Mouse (Mus musculus): Measurements from ENCODE around the gene 1110004F10Rik. TPM values are rescaled to one million over a fixed set of nuclear protein-coding genes. Genes with fewer than 3 reads are reported as not detected.

1110004F10Rik gene
- polyA plus RNA-seq, 1 experiment from 2014 or later: 338 TPM

DNA sequence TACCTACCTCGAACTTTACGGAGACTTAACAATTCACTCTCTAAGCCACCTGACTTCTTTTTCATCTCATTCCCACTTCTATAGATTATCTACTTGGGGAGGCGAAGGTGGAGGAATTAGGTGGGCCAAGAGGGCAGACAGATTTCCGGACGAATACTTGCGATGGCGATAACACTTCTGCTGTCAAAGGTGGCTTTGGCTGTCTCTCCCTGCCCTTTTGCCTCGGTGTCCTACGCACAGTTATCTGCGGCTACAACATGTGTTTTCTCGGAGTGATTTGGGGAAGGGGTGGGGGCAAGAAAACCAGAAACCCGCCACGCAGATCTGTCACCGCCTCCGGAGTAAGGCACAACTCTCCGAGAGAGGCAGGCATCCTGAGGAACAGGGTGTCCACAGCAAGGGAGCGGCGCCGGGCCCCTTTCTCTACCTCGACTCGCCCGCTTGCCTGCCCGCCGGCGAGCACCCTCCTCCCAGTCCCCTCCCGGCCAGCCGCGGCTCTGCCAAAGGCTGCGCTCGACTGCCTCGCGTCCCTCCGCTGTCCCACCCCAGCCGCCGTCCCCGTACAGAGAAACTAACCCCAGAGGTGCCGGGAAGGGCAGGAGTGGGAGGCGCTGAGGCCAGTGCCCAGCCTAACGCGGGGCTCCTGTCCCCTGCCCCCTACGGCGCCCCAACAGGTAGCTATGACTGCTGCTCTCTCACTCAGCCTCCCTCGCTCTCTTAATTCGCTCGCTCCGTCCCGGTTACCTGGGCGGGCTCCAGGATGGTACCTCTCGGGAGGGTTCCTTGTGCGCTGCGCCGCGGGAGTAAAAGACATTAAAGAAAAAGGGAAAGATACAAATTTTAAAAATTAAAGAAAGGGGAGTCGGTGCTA lies 5.6 kb upstream of the 1110004F10Rik start:
- peak; percentile 58 for ATAC-seq (ENCODE audit: insufficient read depth, low FRiP score, low TSS enrichment)
- under 1% methylated on average over 43 of the region's 54 CpGs for WGBS

DNA sequence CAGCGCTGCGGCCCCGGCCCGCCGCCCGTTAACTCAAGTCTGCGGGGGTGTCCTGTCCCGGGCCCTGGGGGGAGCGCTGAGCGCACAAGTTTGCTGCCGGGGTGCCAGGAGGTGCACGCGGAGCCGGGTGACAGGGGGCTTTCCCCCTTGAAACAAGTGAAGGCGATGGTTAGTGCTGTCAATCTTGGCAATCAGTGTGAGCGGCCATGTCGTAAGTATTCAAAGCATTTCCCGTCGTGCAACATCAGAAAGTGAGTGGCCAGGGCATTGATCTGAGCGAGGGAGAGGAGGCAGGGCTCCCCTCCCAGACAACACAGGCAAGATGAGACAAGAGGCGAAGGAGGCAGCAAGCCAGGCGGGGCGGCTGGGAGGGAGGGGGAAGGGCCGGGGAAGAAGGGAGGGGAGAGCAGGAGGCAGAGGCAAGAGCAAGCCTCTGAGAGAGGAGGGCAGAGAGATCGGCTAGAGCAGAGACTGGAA lies 4.9 kb upstream of the 1110004F10Rik start:
- Histone ChIP-seq H3K27me3 (ENCODE audit: control insufficient read depth, insufficient read depth, low read length) (peaks cover 35% of the 10 kb centered on the region), H3K9me3 (ENCODE audit: control insufficient read depth, low read length) (no peaks in the 10 kb centered on the region), H3K4me1 (ENCODE audit: control insufficient read depth, insufficient read depth, low read length) (peaks cover 30% of the 10 kb centered on the region), H3K9ac (ENCODE audit: low read length) (peak overlapping the region; percentile 73), H3K27ac (ENCODE audit: low read depth, low read length) (peak overlapping the region; percentile 82), H3K4me2 (ENCODE audit: low read depth) (peak overlapping the region; percentile 81), H3K36me3 (ENCODE audit: control insufficient read depth, insufficient read depth, low read length) (no peaks in the 10 kb centered on the region), H3K4me3 (ENCODE audit: low read depth, low read length) (peak overlapping the region; percentile 72)
- under 1% methylated on average over 25 of the region's 25 CpGs for WGBS
- DNase-seq (ENCODE audit: low spot score) (peak; percentile 83), ATAC-seq (ENCODE audit: insufficient read depth, low FRiP score, low TSS enrichment) (peak; percentile 43)

More for the DNA sequence above, 5.6 kb upstream of the 1110004F10Rik start:
- peak overlapping the region; percentile 72 for H3K4me3 ChIP-seq (ENCODE audit: low read depth, low read length)
- peaks cover 32% of the 10 kb centered on the region for H3K27me3 ChIP-seq (ENCODE audit: control insufficient read depth, insufficient read depth, low read length)
- H3K9me3 ChIP-seq (ENCODE audit: control insufficient read depth, low read length): no peaks in the 10 kb centered on the region
- H3K36me3 ChIP-seq (ENCODE audit: control insufficient read depth, insufficient read depth, low read length): no peaks in the 10 kb centered on the region
- peak overlapping the region; percentile 73 for H3K9ac ChIP-seq (ENCODE audit: low read length)
- DNase-seq (ENCODE audit: low spot score): peak; percentile 72
- peak overlapping the region; percentile 81 for H3K4me2 ChIP-seq (ENCODE audit: low read depth)
- H3K27ac ChIP-seq (ENCODE audit: low read depth, low read length): peak overlapping the region; percentile 82
- H3K4me1 ChIP-seq (ENCODE audit: control insufficient read depth, insufficient read depth, low read length): peaks cover 30% of the 10 kb centered on the region

DNA sequence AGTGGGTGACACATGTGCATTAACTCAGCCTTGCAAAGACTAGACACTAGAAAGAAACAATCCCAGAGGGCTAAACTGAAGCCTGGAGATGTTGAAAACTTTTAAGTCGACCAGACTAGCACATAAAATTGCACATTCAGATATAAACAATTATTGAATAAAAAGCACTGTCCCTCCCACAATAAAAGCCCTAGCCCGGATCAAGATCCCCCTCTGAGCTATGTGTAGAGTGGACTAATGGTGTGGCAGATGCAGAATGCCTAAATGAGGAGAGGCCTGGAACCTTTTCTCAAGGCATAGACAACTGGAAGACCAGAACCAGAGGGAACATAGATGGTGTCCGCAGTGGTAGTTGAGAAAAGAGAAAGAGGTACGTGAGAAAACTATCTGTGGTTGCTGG lies 3.7 kb upstream of the 1110004F10Rik start:
- peak overlapping the region; percentile 12; the same call in 1 of the 2 replicates for H3K4me3 ChIP-seq (ENCODE audit: low read depth, low read length)
- no peaks in the 10 kb centered on the region for H3K36me3 ChIP-seq (ENCODE audit: control insufficient read depth, insufficient read depth, low read length)
- peak overlapping the region; percentile 81; the same call in 1 of the 2 replicates for H3K4me2 ChIP-seq (ENCODE audit: low read depth)
- H3K9me3 ChIP-seq (ENCODE audit: control insufficient read depth, low read length): no peaks in the 10 kb centered on the region
- no peak for DNase-seq (ENCODE audit: low spot score)
- 34% methylated on average over 4 of the region's 4 CpGs for WGBS
- H3K27ac ChIP-seq (ENCODE audit: low read depth, low read length): no peak overlapping the region
- no peak for ATAC-seq (ENCODE audit: insufficient read depth, low FRiP score, low TSS enrichment)
- H3K27me3 ChIP-seq (ENCODE audit: control insufficient read depth, insufficient read depth, low read length): peaks cover 35% of the 10 kb centered on the region
- H3K4me1 ChIP-seq (ENCODE audit: control insufficient read depth, insufficient read depth, low read length): peaks cover 27% of the 10 kb centered on the region
- no peak overlapping the region for H3K9ac ChIP-seq (ENCODE audit: low read length)

DNA sequence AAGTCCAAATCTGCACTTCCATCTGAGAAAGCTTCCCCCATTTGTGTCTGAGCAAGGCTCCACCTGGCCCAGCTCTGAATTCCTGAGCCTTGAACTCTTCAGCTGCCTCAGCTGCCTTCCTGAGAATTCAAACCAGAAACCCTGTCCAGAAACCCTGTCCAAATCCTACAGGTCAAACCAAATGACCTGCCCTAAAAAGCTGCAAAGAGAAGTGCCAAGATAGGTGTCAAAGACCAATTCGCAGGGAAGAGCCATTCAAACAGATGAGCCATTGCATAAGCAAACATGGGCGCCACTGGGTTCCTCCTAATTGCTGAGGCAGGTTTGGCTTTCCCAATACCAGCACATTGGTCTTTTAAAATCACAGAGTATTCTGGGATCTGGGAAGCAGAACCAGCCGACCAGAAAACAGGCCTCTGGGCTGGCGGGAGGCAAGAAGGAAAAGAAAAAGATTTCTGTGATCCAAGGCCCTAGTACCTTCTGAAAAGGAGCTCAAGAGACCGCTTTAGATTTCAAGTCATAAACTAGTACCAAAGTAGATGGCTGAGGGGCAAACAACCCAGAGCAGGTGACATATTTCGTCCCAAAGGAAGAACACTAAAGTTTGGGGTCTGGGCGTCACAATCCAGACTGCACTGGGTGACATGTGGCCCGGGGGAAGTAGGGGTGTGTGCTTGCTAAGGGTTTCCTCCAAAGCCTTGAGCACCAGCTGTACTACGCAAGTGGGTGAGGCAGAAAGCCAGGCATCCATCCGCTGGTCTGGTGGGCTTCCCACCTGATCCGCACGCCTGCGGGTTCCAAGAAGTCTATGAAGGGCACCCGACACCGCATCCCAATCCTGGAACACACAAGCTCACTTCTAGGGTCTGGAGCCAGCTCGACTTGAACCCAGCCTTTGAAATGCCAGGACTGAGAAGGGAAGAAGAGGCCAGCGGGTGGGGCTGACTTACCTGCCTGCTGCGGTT lies 2.3 kb upstream of the 1110004F10Rik start:
- DNase-seq (ENCODE audit: low spot score) (peak; percentile 28), ATAC-seq (ENCODE audit: insufficient read depth, low FRiP score, low TSS enrichment) (no peak)
- 15% methylated on average over 18 of the region's 18 CpGs for WGBS
- no peaks in the 10 kb centered on the region for H3K36me3 ChIP-seq (ENCODE audit: control insufficient read depth, insufficient read depth, low read length)
- peak overlapping the region; percentile 13; the same call in 1 of the 2 replicates for H3K4me3 ChIP-seq (ENCODE audit: low read depth, low read length)
- peaks cover 23% of the 10 kb centered on the region for H3K4me1 ChIP-seq (ENCODE audit: control insufficient read depth, insufficient read depth, low read length)
- H3K27ac ChIP-seq (ENCODE audit: low read depth, low read length): no peak overlapping the region
- H3K9me3 ChIP-seq (ENCODE audit: control insufficient read depth, low read length): no peaks in the 10 kb centered on the region
- no peak overlapping the region for H3K9ac ChIP-seq (ENCODE audit: low read length)
- H3K27me3 ChIP-seq (ENCODE audit: control insufficient read depth, insufficient read depth, low read length): peaks cover 35% of the 10 kb centered on the region
- H3K4me2 ChIP-seq (ENCODE audit: low read depth): peak overlapping the region; percentile 35; the same call in 1 of the 2 replicates

DNA sequence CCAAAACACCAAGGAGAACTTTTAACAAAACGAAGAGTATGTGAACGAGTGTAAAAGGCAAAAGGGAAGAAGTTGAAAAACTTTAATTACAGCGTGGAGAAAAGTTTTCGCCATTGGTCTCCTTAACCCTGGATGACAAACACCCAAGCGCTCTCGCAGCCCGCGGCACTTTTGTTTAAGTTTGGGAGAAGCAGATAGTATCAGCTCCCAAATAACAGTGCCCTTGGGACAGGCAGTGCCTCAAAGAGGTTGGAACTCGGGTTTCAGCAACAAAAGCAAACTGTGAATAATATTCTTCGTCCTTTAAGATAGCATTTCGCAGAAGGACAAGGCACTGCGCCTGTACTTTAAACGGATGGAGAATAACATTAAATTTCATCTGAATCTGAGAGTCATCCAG lies 1.2 kb upstream of the 1110004F10Rik start:
- Histone ChIP-seq H3K4me3 (ENCODE audit: low read depth, low read length) (peak overlapping the region; percentile 50), H3K27me3 (ENCODE audit: control insufficient read depth, insufficient read depth, low read length) (peaks cover 35% of the 10 kb centered on the region), H3K9me3 (ENCODE audit: control insufficient read depth, low read length) (no peaks in the 10 kb centered on the region), H3K9ac (ENCODE audit: low read length) (no peak overlapping the region), H3K4me1 (ENCODE audit: control insufficient read depth, insufficient read depth, low read length) (peaks cover 22% of the 10 kb centered on the region), H3K36me3 (ENCODE audit: control insufficient read depth, insufficient read depth, low read length) (no peaks in the 10 kb centered on the region), H3K27ac (ENCODE audit: low read depth, low read length) (no peak overlapping the region), H3K4me2 (ENCODE audit: low read depth) (peak overlapping the region; percentile 93)
- 2% methylated on average over 13 of the region's 13 CpGs for whole genome bisulfite sequencing
- DNase-seq (ENCODE audit: low spot score) (no peak), ATAC-seq (ENCODE audit: insufficient read depth, low FRiP score, low TSS enrichment) (no peak)

DNA sequence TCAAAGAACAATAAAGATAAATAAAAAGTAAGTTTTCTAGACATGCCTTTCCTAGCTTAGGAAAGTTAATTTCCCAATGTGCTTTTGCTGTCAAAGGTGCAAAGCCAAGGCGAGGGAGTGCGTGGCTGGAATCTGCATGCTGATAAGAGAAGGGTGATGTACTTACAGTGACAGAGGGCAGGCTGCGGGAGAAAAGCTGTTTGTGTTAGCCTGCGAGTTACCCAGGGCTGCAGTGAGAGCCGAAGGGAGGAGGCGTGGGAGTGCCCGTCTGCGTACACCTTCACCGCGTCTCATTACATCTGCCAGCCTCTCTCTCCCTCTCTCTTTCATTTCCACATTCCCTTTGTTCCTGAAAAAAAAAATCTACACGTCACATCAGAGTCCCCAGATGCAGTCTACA lies 686 bp upstream of the 1110004F10Rik start, which contains the start of gene Sox6:
TSS of gene Sox6 (minus strand) at position 286 of the 400 bp plus-strand sequence.
- no peaks in the 10 kb centered on the region for H3K9me3 ChIP-seq (ENCODE audit: control insufficient read depth, low read length)
- WGBS: under 1% methylated on average over 11 of the region's 11 CpGs
- H3K4me3 ChIP-seq (ENCODE audit: low read depth, low read length): peak within 1 kb of the TSS; percentile 50
- peak; percentile 54 for DNase-seq (ENCODE audit: low spot score)
- peaks cover 35% of the 10 kb centered on the region for H3K27me3 ChIP-seq (ENCODE audit: control insufficient read depth, insufficient read depth, low read length)
- peaks cover 22% of the 10 kb centered on the region for H3K4me1 ChIP-seq (ENCODE audit: control insufficient read depth, insufficient read depth, low read length)
- no peak for ATAC-seq (ENCODE audit: insufficient read depth, low FRiP score, low TSS enrichment)
- peak within 1 kb of the TSS; percentile 39; the same call in 1 of the 2 replicates for H3K27ac ChIP-seq (ENCODE audit: low read depth, low read length)
- H3K36me3 ChIP-seq (ENCODE audit: control insufficient read depth, insufficient read depth, low read length): no peaks in the 10 kb centered on the region
- peak within 1 kb of the TSS; percentile 93 for H3K4me2 ChIP-seq (ENCODE audit: low read depth)
- peak within 1 kb of the TSS; percentile 54 for H3K9ac ChIP-seq (ENCODE audit: low read length)

DNA sequence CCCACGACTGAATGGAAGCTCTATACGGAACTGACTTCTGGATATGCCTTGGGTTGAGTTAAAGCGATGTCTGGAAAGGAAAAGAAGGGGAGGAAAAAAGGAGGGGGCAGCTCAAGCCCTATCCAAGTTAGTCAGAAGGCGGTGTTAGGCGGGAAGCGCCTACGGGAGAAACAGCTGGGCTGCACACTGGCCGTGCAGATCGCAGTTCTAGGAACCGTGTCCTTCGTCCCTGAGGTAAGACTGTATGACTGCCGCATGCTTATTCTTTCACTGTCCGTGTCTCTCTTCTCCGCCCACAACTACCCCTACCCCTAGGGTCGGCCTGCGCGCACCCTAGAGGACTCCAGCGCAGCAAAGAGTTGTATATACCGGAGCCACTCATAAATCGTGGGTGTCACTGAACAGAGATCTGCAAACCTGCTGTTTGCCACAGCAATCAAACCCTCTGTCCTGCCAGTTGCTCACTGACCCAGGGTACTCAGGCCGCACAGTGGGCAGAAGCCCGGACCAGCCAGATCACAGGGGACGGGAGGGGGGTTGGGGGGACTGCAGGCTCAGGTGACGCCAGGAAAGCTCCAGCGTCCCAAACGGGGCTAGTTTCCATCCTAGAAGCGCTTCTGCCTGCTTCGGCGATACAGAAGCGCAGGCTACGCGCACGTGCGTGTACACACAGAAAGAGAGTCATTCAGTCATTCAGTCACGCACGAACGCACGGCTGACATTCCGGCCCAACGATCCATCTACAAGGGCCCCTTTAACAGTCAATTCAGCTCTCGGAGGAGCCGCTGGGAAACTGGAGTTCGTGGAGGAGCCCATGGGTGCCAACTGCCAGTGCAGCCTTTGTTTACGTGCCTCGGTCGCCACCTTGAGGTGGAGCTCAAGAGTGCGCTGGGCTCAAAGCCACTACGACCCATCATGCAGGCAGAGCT lies 605 bp downstream of the 1110004F10Rik start:
- Histone ChIP-seq H3K9me3 (ENCODE audit: control insufficient read depth, low read length) (no peaks in the 10 kb centered on the region), H3K9ac (ENCODE audit: low read length) (peak overlapping the region; percentile 54), H3K27me3 (ENCODE audit: control insufficient read depth, insufficient read depth, low read length) (peaks cover 35% of the 10 kb centered on the region), H3K4me2 (ENCODE audit: low read depth) (peak overlapping the region; percentile 93), H3K27ac (ENCODE audit: low read depth, low read length) (peak overlapping the region; percentile 39; the same call in 1 of the 2 replicates), H3K4me1 (ENCODE audit: control insufficient read depth, insufficient read depth, low read length) (peaks cover 20% of the 10 kb centered on the region), H3K36me3 (ENCODE audit: control insufficient read depth, insufficient read depth, low read length) (no peaks in the 10 kb centered on the region), H3K4me3 (ENCODE audit: low read depth, low read length) (peak overlapping the region; percentile 50)
- WGBS: under 1% methylated on average over 48 of the region's 48 CpGs
- ATAC-seq (ENCODE audit: insufficient read depth, low FRiP score, low TSS enrichment) (peak; percentile 78), DNase-seq (ENCODE audit: low spot score) (peak; percentile 88)
